Mouse (Mus musculus) thymus, postnatal 25 days (tissue): Measurements from ENCODE around the gene Mgmt.

Experiments used
- DNase-seq: peaks from one replicate; pipeline ENCODE4 v3.0.0; 2022

Mgmt gene

GRCm38 (mm10) chr7:137002431-137002830 lies 108.0 kb downstream of the Mgmt start:
- no peak for DNase-seq

GRCm38 (mm10) chr7:137005293-137005692 lies 110.9 kb downstream of the Mgmt start:
- DNase-seq: no peak

- no peak for DNase-seq
Measured at GRCm38 (mm10) chr7:137008321-137008720, 113.9 kb downstream of the Mgmt start.

- no peak for DNase-seq
Measured at GRCm38 (mm10) chr7:137009732-137010275, 115.4 kb downstream of the Mgmt start.

- no peak for DNase-seq
Measured at GRCm38 (mm10) chr7:137010451-137010850, 116.0 kb downstream of the Mgmt start.

GRCm38 (mm10) chr7:137012687-137013086 lies 118.3 kb downstream of the Mgmt start:
- no peak for DNase-seq

- no peak for DNase-seq
Measured at GRCm38 (mm10) chr7:137013433-137013832, 119.0 kb downstream of the Mgmt start.

GRCm38 (mm10) chr7:137018614-137019013 lies 124.2 kb downstream of the Mgmt start:
- no peak for DNase-seq

GRCm38 (mm10) chr7:137020195-137020594 lies 125.8 kb downstream of the Mgmt start:
- no peak for DNase-seq

GRCm38 (mm10) chr7:137030789-137031188 lies 136.4 kb downstream of the Mgmt start:
- DNase-seq: no peak

GRCm38 (mm10) chr7:137033177-137033576 lies 138.8 kb downstream of the Mgmt start:
- DNase-seq: no peak

GRCm38 (mm10) chr7:137034986-137035385 lies 140.6 kb downstream of the Mgmt start:
- DNase-seq: no peak

GRCm38 (mm10) chr7:137035916-137036315 lies 141.5 kb downstream of the Mgmt start:
- no peak for DNase-seq

GRCm38 (mm10) chr7:137037471-137037870 lies 143.1 kb downstream of the Mgmt start:
- DNase-seq: no peak

GRCm38 (mm10) chr7:137037872-137038271 lies 143.5 kb downstream of the Mgmt start:
- DNase-seq: no peak

GRCm38 (mm10) chr7:137038311-137038945 lies 144.0 kb downstream of the Mgmt start:
- DNase-seq: no peak

- DNase-seq: no peak
Measured at GRCm38 (mm10) chr7:137038946-137039320, 144.5 kb downstream of the Mgmt start.

- DNase-seq: no peak
Measured at GRCm38 (mm10) chr7:137040646-137041045, 146.2 kb downstream of the Mgmt start.

GRCm38 (mm10) chr7:137046891-137047290 lies 152.5 kb downstream of the Mgmt start:
- DNase-seq: no peak

- no peak for DNase-seq
Measured at GRCm38 (mm10) chr7:137048086-137048922, 153.9 kb downstream of the Mgmt start.

- DNase-seq: no peak
Measured at GRCm38 (mm10) chr7:137054343-137054742, 159.9 kb downstream of the Mgmt start.

- no peak for DNase-seq
Measured at GRCm38 (mm10) chr7:137056126-137056525, 161.7 kb downstream of the Mgmt start.

GRCm38 (mm10) chr7:137060488-137060887 lies 166.1 kb downstream of the Mgmt start:
- peak; percentile 8 for DNase-seq

- DNase-seq: no peak
Measured at GRCm38 (mm10) chr7:137061109-137061508, 166.7 kb downstream of the Mgmt start.
